Mouse (Mus musculus): ENCODE results near the gene Gfpt1.
"Not testable (repeated sequence)": the region's sequence is repeated elsewhere in the genome, so short reads cannot be mapped to it uniquely, and the experiment has no call there.

Gfpt1 gene

GRCm38 (mm10) chr6:87042337-87043130 is at the start of gene Gfpt1:
Gene Gfpt1, plus strand, starts transcription at chr6:87042846.
- peak; percentile 98 for DNase-seq

GRCm38 (mm10) chr6:86994254-86994653 is 48.4 kb upstream of the Gfpt1 start:
- no peak for DNase-seq

GRCm38 (mm10) chr6:86996629-86997307 is 45.9 kb upstream of the Gfpt1 start:
- no peak for DNase-seq

GRCm38 (mm10) chr6:86997360-86997759 is 45.3 kb upstream of the Gfpt1 start:
- DNase-seq = no peak

- DNase-seq = no peak
Measured at GRCm38 (mm10) chr6:87001995-87002394, 40.7 kb upstream of the Gfpt1 start.

GRCm38 (mm10) chr6:87002521-87003055 is 40.1 kb upstream of the Gfpt1 start:
- peak; percentile 88 for DNase-seq

GRCm38 (mm10) chr6:87004099-87004498 is 38.5 kb upstream of the Gfpt1 start:
- DNase-seq = no peak

- DNase-seq = no peak
Measured at GRCm38 (mm10) chr6:87005577-87005976, 37.1 kb upstream of the Gfpt1 start.

GRCm38 (mm10) chr6:87008887-87009286 is 33.8 kb upstream of the Gfpt1 start, which contains the start of gene Nfu1:
Gene Nfu1, plus strand, starts transcription at chr6:87009236.
- no peak for DNase-seq

GRCm38 (mm10) chr6:87009692-87010328 is 32.8 kb upstream of the Gfpt1 start:
- DNase-seq = peak; percentile 96

- DNase-seq = peak; percentile 61
Measured at GRCm38 (mm10) chr6:87016916-87017315, 25.7 kb upstream of the Gfpt1 start.

GRCm38 (mm10) chr6:87018874-87019273 is 23.8 kb upstream of the Gfpt1 start:
- DNase-seq = no peak

- DNase-seq = no peak
Measured at GRCm38 (mm10) chr6:87021791-87022190, 20.9 kb upstream of the Gfpt1 start.

- no peak for DNase-seq
Measured at GRCm38 (mm10) chr6:87026980-87027379, 15.7 kb upstream of the Gfpt1 start.

- no peak for DNase-seq
Measured at GRCm38 (mm10) chr6:87028881-87029280, 13.8 kb upstream of the Gfpt1 start.

GRCm38 (mm10) chr6:87031310-87031709 is 11.3 kb upstream of the Gfpt1 start:
- not testable (repeated sequence) for DNase-seq

GRCm38 (mm10) chr6:87032401-87032800 is 10.2 kb upstream of the Gfpt1 start:
- DNase-seq = no peak

- DNase-seq = no peak
Measured at GRCm38 (mm10) chr6:87034395-87034794, 8.3 kb upstream of the Gfpt1 start.

GRCm38 (mm10) chr6:87037826-87038620 is 4.6 kb upstream of the Gfpt1 start:
- DNase-seq = no peak

- no peak for DNase-seq
Measured at GRCm38 (mm10) chr6:87039161-87039560, 3.5 kb upstream of the Gfpt1 start.

- no peak for DNase-seq
Measured at GRCm38 (mm10) chr6:87040971-87041370, 1.7 kb upstream of the Gfpt1 start.

GRCm38 (mm10) chr6:87041431-87041830 is 1.2 kb upstream of the Gfpt1 start:
- DNase-seq = no peak

- DNase-seq = no peak
Measured at GRCm38 (mm10) chr6:87042004-87042336, 676 bp upstream of the Gfpt1 start.

Data from embryo, embryonic 11 days (tissue).